Mouse (Mus musculus) macrophage (primary cell): ENCODE measurements around the gene Rnf4. TPM values are rescaled to one million over a fixed set of nuclear protein-coding genes. Genes with fewer than 3 reads are reported as not detected.

Source experiments
- polyA plus RNA-seq: library from polyadenylated mRNA; stranded (reverse); fragments of 250-400 nt; gene quantifications from 3 replicates; pipeline ENCODE4 v1.2.4, GENCODE M21; 2018; ENCODE audit warnings: inconsistent platforms

Rnf4 gene
- polyA plus RNA-seq, 1 experiment from 2014 or later, result 52.5 TPM

Other genes with a start within 250 kb of the Rnf4 start
- 0.07 to 0.28 TPM in 2 of 3 replicates, not detected in the other for gene Poln, start 166.8 kb upstream of the Rnf4 start, polyA plus RNA-seq
- 11.3 to 21.0 TPM (median 14.3 TPM) in 3 replicates for gene Haus3, start 166.8 kb upstream of the Rnf4 start, polyA plus RNA-seq
- 14.0 to 47.5 TPM (median 34.3 TPM) in 3 replicates for gene Mxd4, start 148.6 kb upstream of the Rnf4 start, polyA plus RNA-seq
- 3.7 to 7.8 TPM (median 6.6 TPM) in 3 replicates for gene Zfyve28, start 47.8 kb upstream of the Rnf4 start, polyA plus RNA-seq
- not detected in 3 replicates for gene Cfap99, start 47.7 kb upstream of the Rnf4 start, polyA plus RNA-seq
- gene Fam193a, start 33.6 kb downstream of the Rnf4 start, polyA plus RNA-seq, result 18.5 to 47.9 TPM (median 18.6 TPM) in 3 replicates
- 20.0 to 28.2 TPM (median 24.5 TPM) in 3 replicates for gene Tnip2, start 177.7 kb downstream of the Rnf4 start, polyA plus RNA-seq
- 112 to 135 TPM (median 116 TPM) in 3 replicates for gene Sh3bp2, start 189.5 kb downstream of the Rnf4 start, polyA plus RNA-seq
- 107 to 147 TPM (median 116 TPM) in 3 replicates for gene Add1, start 237.4 kb downstream of the Rnf4 start, polyA plus RNA-seq